Mouse (Mus musculus) forebrain, postnatal 0 days (tissue): ENCODE measurements around the gene Slc25a11. TPM values are rescaled to one million over a fixed set of nuclear protein-coding genes. Genes with fewer than 3 reads are reported as not detected.

ENCODE experiments used
- ATAC-seq: fragments of 200-750 bp; cut with Nextera tagmentation; 2 replicates; pipeline ENCODE4 v1.8.0; 2017; ENCODE audit warnings: mild to moderate bottlenecking, moderate library complexity
- DNase-seq: peaks from one replicate; pipeline ENCODE4 v3.0.0-alpha.2; 2015
- H3K27ac ChIP-seq: fragments of 300-500 bp; sonication (generic); 2 replicates; pipeline ENCODE4 v1.5.1; 2014; ENCODE audit warnings: low read depth, mild to moderate bottlenecking, antibody characterized with exemption, low read length, moderate library complexity, mixed read lengths
- H3K27me3 ChIP-seq: fragments of 300-500 bp; sonication (generic); 2 replicates; pipeline ENCODE4 v1.6.1; 2014; ENCODE audit warnings: mild to moderate bottlenecking, low read length, mixed read lengths; ENCODE audit not compliant: insufficient read depth
- H3K36me3 ChIP-seq: fragments of 300-500 bp; sonication (generic); 2 replicates; pipeline ENCODE4 v1.6.1; 2014; ENCODE audit warnings: mild to moderate bottlenecking, moderate library complexity; ENCODE audit not compliant: insufficient read depth
- H3K4me1 ChIP-seq: fragments of 300-500 bp; sonication (generic); 2 replicates; pipeline ENCODE4 v1.6.1; 2014; ENCODE audit warnings: antibody characterized with exemption; ENCODE audit not compliant: insufficient read depth
- H3K4me2 ChIP-seq: fragments of 300-500 bp; sonication (generic); 2 replicates; pipeline ENCODE4 v1.6.1; 2014; ENCODE audit warnings: low read depth, mild to moderate bottlenecking, moderate library complexity
- H3K4me3 ChIP-seq: fragments of 300-500 bp; sonication (generic); 2 replicates; pipeline ENCODE4 v1.5.1; 2014; ENCODE audit warnings: low read depth, low read length, mixed read lengths
- H3K9ac ChIP-seq: fragments of 300-500 bp; sonication (generic); 2 replicates; pipeline ENCODE4 v1.6.1; 2014; ENCODE audit warnings: mild to moderate bottlenecking
- H3K9me3 ChIP-seq: fragments of 300-500 bp; sonication (generic); 2 replicates; pipeline ENCODE4 v1.6.1; 2016; ENCODE audit warnings: low read length
- CTCF ChIP-seq: sonication (generic); IDR thresholded peaks from 2 replicates; pipeline ENCODE4 v1.5.1; 2016; ENCODE audit warnings: antibody characterized with exemption, control low read depth, low read depth
- WGBS: fragments of 180-500 bp; shearing (Covaris S2); extraction: QIAGEN DNeasy Blood & Tissue Kit; methylation state at CpG from one replicate; pipeline ENCODE4 v1.1.7; 2014; 5-methylcytosine and 5-hydroxymethylcytosine counted together
- polyA plus RNA-seq: library from polyadenylated mRNA; unstranded; fragments of >200 nt; fragmentation: Nextera tagmentation; extraction: Ambion mirVana; gene quantifications from 2 replicates; pipeline ENCODE4 v1.2.1, GENCODE M21; 2015
- total RNA-seq: library from RNA; depleted of rRNA; stranded (reverse); fragments of >200 nt; gene quantifications from 2 replicates; pipeline ENCODE4 v1.2.3, GENCODE M21; 2014

Slc25a11 gene
- total and polyA plus RNA-seq, 2 experiments from 2014 or later = 134 to 160 TPM

GRCm38 (mm10) chr11:70654923-70655570 is 7.8 kb upstream of the Slc25a11 start:
- Histone ChIP-seq H3K36me3 (peaks cover 17% of the 10 kb centered on the region), H3K4me1 (no peaks in the 10 kb centered on the region), H3K27me3 (no peaks in the 10 kb centered on the region), H3K9ac (peak overlapping the region; percentile 97), H3K4me3 (peak overlapping the region; percentile 98), H3K4me2 (peak overlapping the region; percentile 87), H3K9me3 (no peaks in the 10 kb centered on the region), H3K27ac (peak overlapping the region; percentile 97)
- no peak for TF ChIP-seq CTCF
- WGBS = under 1% methylated on average over 46 of the region's 48 CpGs
- ATAC-seq = peak; percentile 69
- DNase-seq = peak; percentile 88

- Histone ChIP-seq H3K9ac (peak within 1 kb of the TSS; percentile 97), H3K4me2 (peak within 1 kb of the TSS; percentile 87), H3K27ac (peak within 1 kb of the TSS; percentile 97), H3K4me3 (peak within 1 kb of the TSS; percentile 98), H3K4me1 (no peaks in the 10 kb centered on the region), H3K27me3 (no peaks in the 10 kb centered on the region), H3K9me3 (no peaks in the 10 kb centered on the region), H3K36me3 (peaks cover 24% of the 10 kb centered on the region)
- peak; percentile 82 for DNase-seq
- WGBS = 2% methylated on average over 56 of the region's 61 CpGs
- TF ChIP-seq CTCF = no peak
- peak; percentile 79 for ATAC-seq
These were observed 7.1 kb upstream of the Slc25a11 start, which contains the start of gene Pfn1 for GRCm38 (mm10) chr11:70654198-70654922. TSS of gene Pfn1 (minus strand) at chr11:70654644.

- 2% methylated on average over 60 of the region's 63 CpGs for WGBS
- ATAC-seq = peak; percentile 73
- no peaks in the 10 kb centered on the region for H3K27me3 ChIP-seq
- peaks cover 30% of the 10 kb centered on the region for H3K36me3 ChIP-seq
- H3K27ac ChIP-seq = peak overlapping the region; percentile 97
- 0 out of 2 replicates have a peak, but pooled peaks cover 1% of the 10 kb centered on the region for H3K4me1 ChIP-seq
- H3K4me3 ChIP-seq = peak overlapping the region; percentile 98
- DNase-seq = peak; percentile 68
- peak overlapping the region; percentile 97 for H3K9ac ChIP-seq
- no peaks in the 10 kb centered on the region for H3K9me3 ChIP-seq
- TF ChIP-seq CTCF = 0 out of 2 replicates have a peak, but pooled peaks have one; percentile 14
- peak overlapping the region; percentile 87 for H3K4me2 ChIP-seq
These were observed 6.3 kb upstream of the Slc25a11 start for GRCm38 (mm10) chr11:70653345-70654197.

- H3K9ac ChIP-seq = peak overlapping the region; percentile 97; the same call in 1 of the 2 replicates
- WGBS = 60% methylated on average over 6 of the region's 6 CpGs
- peaks cover 8% of the 10 kb centered on the region; the same call in 1 of the 2 replicates for H3K4me1 ChIP-seq
- H3K4me3 ChIP-seq = peak overlapping the region; percentile 98
- peak overlapping the region; percentile 97; the same call in 1 of the 2 replicates for H3K27ac ChIP-seq
- H3K36me3 ChIP-seq = peaks cover 34% of the 10 kb centered on the region
- ATAC-seq (no peak), DNase-seq (no peak)
- no peaks in the 10 kb centered on the region for H3K9me3 ChIP-seq
- TF ChIP-seq CTCF = no peak
- no peaks in the 10 kb centered on the region for H3K27me3 ChIP-seq
- H3K4me2 ChIP-seq = peak overlapping the region; percentile 87
These were observed 5.6 kb upstream of the Slc25a11 start for GRCm38 (mm10) chr11:70652884-70653344.

- Histone ChIP-seq H3K27me3 (no peaks in the 10 kb centered on the region), H3K36me3 (peaks cover 34% of the 10 kb centered on the region), H3K9ac (0 out of 2 replicates have a peak overlapping the region, but pooled peaks have one; percentile 97), H3K9me3 (no peaks in the 10 kb centered on the region), H3K27ac (no peak overlapping the region), H3K4me2 (peak overlapping the region; percentile 87), H3K4me1 (peaks cover 8% of the 10 kb centered on the region; the same call in 1 of the 2 replicates), H3K4me3 (no peak overlapping the region)
- no peak for TF ChIP-seq CTCF
- ATAC-seq (no peak), DNase-seq (no peak)
- 70% methylated on average over 12 of the region's 12 CpGs for WGBS
These were observed 5.0 kb upstream of the Slc25a11 start for GRCm38 (mm10) chr11:70652029-70652883.

- Histone ChIP-seq H3K9me3 (no peaks in the 10 kb centered on the region), H3K9ac (no peak overlapping the region), H3K4me1 (peaks cover 9% of the 10 kb centered on the region), H3K36me3 (peaks cover 34% of the 10 kb centered on the region), H3K27ac (no peak overlapping the region), H3K4me2 (no peak overlapping the region), H3K4me3 (no peak overlapping the region), H3K27me3 (no peaks in the 10 kb centered on the region)
- DNase-seq (no peak), ATAC-seq (no peak)
- 84% methylated on average over 2 of the region's 2 CpGs for WGBS
- no peak for TF ChIP-seq CTCF
These were observed 4.1 kb upstream of the Slc25a11 start for GRCm38 (mm10) chr11:70651391-70651790.
